Mouse (Mus musculus) embryo, embryonic 9.5 days (tissue): Measurements from ENCODE around the gene Nr1h4.
"Not testable (repeated sequence)": the region's sequence is repeated elsewhere in the genome, so short reads cannot be mapped to it uniquely, and the experiment has no call there.

ENCODE experiments used
- DNase-seq: peaks from one replicate; pipeline ENCODE4 v3.0.0-alpha.2; 2017; ENCODE audit errors: extremely low spot score

The Nr1h4 gene

GRCm38 (mm10) chr10:89532929-89533727 lies at the start of gene Nr1h4:
Gene Nr1h4, minus strand, starts transcription at chr10:89533585.
- no peak for DNase-seq

GRCm38 (mm10) chr10:89578801-89579200 lies 45.4 kb upstream of the Nr1h4 start:
- no peak for DNase-seq

DNA sequence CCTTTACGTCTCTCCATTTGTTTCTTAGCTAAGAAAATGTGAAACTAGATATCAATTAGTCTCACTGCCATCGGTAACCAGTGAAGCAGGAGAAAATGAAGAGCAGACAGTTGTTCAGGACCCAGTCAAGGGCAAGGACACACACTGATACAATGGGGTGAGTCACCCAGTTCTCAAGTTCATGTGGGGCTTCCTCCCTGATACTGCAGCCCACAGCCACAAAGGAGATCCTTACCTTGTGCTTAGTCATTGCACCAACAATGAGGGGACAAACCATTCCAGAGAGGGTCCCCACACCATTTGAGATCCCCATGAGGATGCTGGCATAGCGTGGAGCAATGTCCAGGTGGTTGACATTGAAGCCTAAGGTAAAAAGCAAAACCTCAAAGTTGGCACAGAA lies 44.3 kb upstream of the Nr1h4 start:
- DNase-seq: no peak

DNA sequence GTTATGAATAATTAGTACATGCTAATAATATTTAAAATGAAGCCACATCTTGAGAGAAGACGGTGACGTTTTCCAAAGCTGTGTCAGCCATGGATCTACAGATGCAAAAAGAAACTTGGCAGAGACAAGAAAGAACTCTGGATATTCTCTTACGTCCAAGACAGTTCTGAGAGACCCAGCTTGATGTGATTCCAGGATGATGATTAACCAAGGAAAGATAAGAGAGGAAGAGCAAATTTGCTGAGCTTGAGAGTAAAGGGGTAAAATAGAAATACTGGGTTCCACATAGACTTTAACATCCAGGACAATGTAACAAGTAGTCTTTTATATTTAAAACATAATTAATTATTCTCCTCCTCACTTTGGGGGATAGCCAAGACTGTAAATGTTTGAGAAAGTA lies 40.0 kb upstream of the Nr1h4 start:
- DNase-seq: no peak

DNA sequence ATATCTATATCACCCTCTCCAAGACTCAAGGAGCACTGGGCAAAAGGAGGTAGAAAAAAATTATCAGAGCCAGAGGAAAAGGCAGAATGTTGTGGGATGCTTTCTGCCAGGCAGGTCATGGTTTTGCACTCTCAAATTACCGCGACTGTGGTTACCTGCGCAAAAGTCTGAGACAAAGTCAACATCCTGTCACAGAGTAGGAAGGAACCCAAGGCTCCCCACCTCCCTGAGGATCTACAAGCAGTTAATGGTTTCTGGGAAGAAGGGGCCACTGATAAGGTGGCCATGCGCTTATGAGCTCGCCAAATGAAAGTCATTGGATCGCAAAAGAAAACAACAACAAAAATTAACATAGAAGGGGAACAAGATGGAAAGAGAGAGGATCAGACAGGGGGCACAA lies 39.6 kb upstream of the Nr1h4 start:
- no peak for DNase-seq

- no peak for DNase-seq
These were observed 34.0 kb upstream of the Nr1h4 start for GRCm38 (mm10) chr10:89567391-89567790.

DNA sequence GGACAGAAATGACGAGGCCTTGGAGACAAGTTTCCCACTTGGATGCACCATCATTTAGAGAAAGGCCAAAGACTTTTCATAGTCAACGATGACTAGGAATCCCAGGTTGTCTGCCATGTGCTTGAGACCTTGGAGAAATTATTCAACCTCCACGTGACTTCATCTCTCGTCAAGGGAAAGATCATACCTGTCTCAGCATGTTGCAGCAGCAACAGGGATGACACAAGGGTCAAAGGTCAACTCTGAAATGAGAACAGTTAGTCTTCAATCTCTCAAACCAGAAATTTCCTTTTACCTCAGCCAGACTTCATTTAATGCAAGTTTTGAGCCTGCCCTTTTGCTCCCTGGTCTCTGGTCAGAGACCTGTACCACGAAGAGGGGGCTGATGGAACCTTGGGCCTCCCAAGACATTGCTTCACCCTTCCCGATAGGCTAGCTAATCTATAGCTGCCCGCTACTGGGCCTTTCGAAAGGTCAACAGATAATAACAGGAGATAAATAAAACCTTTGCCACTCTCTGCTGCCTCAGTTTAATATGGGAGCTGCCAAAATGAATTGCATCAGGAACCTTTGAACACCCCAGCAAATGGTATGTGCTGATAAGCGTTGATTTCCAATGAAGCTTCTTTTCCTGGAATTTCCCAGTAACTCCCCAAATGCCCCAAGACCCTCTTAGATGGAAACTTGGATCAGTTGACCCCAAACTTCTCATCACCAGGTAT lies 32.1 kb upstream of the Nr1h4 start:
- DNase-seq: no peak

GRCm38 (mm10) chr10:89562113-89562512 lies 28.7 kb upstream of the Nr1h4 start:
- DNase-seq: no peak

GRCm38 (mm10) chr10:89559351-89559750 lies 26.0 kb upstream of the Nr1h4 start:
- no peak for DNase-seq

GRCm38 (mm10) chr10:89554885-89555284 lies 21.5 kb upstream of the Nr1h4 start:
- DNase-seq: not testable (repeated sequence)

GRCm38 (mm10) chr10:89553855-89554254 lies 20.5 kb upstream of the Nr1h4 start:
- DNase-seq: not testable (repeated sequence)

DNA sequence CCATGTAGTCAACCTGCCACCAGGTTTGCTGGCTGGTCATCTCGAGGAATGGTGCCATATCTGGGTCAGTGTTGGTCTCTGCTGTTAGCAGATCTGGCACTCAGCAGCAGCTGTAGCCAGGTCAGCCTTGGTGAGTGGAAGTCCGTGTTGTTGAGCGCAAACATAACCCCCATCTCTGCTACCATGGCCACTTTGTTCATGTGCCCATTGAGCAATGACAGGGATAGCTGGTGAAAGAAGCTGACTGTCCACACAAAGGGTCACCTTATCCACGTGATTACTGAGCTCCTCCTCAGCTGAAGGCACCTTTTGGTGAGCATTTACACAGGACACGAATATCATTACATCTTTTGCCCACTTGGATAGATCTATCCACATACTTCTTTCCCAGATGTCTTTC lies 19.6 kb upstream of the Nr1h4 start:
- DNase-seq: no peak

GRCm38 (mm10) chr10:89551657-89552056 lies 18.3 kb upstream of the Nr1h4 start:
- DNase-seq: no peak

- DNase-seq: no peak
These were observed 14.6 kb upstream of the Nr1h4 start for GRCm38 (mm10) chr10:89548028-89548427.

DNA sequence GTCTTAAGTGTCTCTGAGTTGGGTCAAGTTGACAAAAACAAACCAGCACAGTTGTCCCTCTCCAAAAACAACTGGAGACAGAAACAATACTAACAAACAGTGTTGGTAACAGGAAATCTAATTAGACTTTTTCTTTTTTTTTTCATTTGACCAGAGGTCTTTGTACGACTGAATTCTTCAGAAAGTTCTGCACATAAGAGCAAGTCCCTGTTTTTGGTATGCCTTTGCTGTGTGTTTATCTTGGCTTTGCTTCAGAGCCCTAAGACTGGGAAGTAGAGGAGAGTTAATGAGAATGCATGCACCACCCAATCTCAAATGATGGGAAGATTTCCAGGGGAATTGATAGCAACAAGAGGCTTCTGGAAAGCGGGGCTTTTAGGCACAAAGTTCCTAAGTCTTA lies 13.6 kb upstream of the Nr1h4 start:
- DNase-seq: no peak

DNA sequence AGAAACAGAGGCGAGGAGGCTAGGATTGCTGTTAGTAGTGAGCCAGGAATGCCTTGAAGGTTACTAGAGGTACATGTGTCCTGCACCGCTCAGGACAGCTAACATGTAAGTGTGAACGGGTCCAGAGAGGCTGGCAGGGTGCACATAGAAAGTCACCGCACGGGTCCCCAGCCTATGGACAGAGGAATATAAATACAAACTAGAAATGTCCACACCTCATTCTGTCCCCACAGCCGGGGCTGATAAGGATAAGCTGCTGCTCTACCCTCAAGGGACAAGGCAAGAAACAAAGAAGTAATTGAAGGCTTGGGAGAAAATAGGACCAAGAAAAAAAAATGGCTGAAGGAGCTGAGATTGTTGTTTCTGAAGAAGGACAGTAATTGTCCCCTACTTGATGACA lies 10.5 kb upstream of the Nr1h4 start:
- DNase-seq: no peak

DNA sequence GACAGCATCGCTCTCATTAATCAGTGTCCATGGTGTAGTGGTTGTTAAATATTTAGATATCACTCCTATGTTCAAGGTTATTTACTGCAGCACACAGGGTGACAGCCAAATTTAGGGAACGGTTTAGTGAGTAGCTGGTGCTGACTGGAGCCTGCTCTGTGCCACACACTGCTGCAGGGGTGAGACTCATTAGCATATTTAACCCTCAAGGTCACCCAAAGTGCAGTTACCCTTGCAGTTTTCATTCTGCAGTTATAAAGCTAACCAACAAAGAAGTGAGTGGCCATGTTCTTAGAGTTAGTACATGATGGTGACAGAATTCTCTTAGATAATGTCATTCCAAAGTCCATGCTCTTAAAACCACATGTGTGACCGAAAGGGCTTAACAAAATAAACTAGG lies 8.9 kb upstream of the Nr1h4 start:
- no peak for DNase-seq

DNA sequence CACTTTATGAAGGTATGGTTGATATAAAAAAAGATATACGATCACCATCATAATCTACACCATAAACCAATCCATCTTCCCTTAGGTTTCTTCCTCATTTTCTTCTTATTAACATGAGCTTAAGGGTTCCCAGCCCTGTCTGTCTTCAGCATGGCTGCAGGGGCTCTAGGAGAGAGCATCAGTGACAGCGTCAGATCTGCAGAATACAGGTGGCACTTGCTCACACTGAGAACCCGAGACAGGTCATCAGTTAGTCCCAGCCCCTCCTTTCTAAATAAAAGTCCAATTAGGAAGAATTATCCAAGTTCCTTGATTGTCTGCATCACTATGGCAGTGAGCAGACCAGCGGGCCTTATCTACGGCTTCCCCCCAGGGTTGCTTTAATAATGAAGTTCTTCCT lies 934 bp downstream of the Nr1h4 start:
- DNase-seq: no peak

DNA sequence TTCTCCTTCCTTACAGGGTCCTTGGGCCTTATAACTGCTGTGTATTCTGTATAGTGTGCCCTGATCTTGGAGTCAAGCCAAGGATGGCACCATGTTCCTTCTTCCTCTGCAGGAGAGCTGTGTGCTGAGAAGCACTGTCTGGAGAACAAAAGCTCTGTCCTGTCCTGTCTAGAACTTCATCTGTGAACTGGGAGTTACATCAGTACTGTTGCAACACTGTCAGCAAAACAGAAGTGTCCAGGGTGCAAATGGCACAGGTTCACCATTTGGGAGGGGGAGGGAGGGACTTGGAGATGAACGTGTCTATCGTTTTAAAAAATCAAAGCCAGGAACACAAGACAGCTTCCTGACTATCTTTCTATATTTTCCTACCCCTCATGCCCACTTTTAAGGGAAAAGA lies 1.4 kb downstream of the Nr1h4 start:
- no peak for DNase-seq

GRCm38 (mm10) chr10:89531194-89531634 lies 2.2 kb downstream of the Nr1h4 start:
- DNase-seq: no peak

DNA sequence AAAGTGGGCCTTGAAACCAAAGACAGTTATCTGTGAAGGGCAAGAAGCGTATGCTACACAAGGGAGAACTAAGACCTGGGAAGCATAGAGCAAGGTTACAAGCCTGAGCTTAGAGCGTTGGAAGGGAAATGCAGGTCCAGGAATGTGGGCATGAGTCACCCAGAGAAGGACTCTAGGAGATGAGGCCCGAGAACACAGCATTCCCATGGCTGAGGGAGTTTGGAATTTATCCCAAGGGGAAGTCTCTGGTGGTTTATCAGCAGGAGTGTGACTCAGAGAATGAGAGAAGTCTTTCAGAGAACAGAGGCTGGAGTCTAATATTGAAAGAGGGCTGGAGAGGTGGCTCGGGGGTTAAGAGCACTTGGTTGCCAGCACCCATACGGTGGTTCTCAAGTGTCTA lies 6.3 kb downstream of the Nr1h4 start:
- DNase-seq: no peak

DNA sequence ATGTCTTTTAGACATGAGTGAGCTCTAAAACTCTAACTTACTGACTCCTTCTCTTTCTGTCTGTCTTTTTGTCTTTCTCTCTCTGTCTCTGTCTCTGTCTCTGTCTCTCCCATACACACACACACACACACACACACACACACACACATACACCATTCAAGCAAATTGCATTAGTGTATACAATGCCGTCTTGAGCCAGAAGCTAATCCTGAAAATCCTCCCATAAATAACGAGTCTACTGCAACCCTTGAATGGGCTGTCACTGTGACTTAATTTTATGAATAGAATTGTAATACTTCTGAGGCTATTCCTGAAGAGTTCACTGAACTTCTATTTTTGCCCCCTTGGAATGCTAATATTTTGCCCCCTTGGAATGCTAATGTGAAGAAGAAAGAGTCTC lies 7.6 kb downstream of the Nr1h4 start:
- DNase-seq: no peak

DNA sequence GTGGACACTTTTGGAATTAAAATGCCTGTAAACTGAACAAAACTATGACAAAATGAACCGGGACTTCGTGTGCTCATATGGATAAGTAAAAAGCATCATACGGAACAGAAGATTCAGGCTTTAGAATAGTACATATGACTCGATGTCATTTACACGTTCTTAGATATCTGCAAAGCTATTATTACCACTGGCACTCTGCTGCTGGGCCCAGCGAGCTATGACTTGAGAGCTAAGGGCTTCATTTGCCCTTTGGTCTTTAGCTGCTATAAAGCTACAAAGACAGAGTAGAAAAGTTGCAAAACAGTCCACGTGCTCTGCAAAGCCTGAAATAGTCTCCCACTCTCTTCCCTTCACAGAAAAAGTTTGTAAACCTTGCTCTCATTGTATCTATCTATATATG lies 10.9 kb downstream of the Nr1h4 start:
- DNase-seq: no peak
